Mouse (Mus musculus) right cerebral cortex, adult 2 months (tissue): Measurements from ENCODE around the gene Mrm2.
A peak's percentile ranks its signal among the peaks of the same experiment; 100 is the strongest.

Source experiments
- DNase-seq, 2 experiments: peaks; one replicate each; pipeline ENCODE4 v3.0.0; 2021 to 2022; ENCODE audit warnings: low spot score in 2 of 2

The Mrm2 gene

GRCm38 (mm10) chr5:140345244-140345643 is 13.5 kb upstream of the Mrm2 start:
- no peak for DNase-seq

GRCm38 (mm10) chr5:140342880-140343279 is 11.2 kb upstream of the Mrm2 start:
- DNase-seq = no peak

- DNase-seq = no peak
Observed at GRCm38 (mm10) chr5:140339836-140340235, 8.1 kb upstream of the Mrm2 start.

DNA sequence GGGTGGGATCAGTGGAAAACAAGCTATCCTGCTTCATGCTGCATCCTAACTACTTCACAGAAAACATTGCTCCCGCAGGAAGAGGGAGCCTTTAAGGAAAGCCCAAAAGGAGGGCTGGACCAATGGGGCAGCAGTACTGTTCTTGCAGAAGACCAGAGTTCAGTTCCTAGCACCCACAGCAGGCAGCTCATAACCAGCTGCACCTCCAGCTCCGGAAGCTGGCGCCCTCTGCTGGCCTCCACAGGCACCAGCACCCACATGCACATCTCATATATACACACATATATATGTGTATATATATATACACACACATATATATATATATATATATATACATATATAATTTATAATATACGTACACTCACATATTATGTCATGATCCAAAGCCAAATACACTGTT is 7.1 kb upstream of the Mrm2 start:
- no peak for DNase-seq

- DNase-seq = peak; percentile 18 to 32
Observed at GRCm38 (mm10) chr5:140336680-140337079, 5.0 kb upstream of the Mrm2 start.

DNA sequence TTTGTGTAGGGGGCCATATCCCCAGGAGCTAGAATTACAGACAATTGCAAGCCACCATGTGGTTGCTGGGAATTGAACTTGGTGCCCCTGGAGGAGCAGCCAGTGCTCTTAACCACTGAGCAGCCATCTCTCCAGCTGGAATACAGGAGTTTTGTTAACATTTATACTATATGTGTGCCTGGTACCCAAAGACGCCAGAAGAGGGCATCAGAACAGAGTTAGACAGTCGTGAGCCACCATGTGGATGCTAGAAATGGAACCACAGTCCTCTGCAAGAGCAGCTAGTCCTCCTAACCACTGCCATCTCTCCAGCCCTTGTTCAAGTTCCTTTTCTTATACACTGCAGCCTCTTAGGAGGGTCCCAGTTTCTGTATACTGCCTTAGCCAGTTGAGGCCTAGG is 1.9 kb upstream of the Mrm2 start:
- DNase-seq = no peak

- DNase-seq = no peak
Observed at GRCm38 (mm10) chr5:140332519-140332918, 821 bp upstream of the Mrm2 start.

DNA sequence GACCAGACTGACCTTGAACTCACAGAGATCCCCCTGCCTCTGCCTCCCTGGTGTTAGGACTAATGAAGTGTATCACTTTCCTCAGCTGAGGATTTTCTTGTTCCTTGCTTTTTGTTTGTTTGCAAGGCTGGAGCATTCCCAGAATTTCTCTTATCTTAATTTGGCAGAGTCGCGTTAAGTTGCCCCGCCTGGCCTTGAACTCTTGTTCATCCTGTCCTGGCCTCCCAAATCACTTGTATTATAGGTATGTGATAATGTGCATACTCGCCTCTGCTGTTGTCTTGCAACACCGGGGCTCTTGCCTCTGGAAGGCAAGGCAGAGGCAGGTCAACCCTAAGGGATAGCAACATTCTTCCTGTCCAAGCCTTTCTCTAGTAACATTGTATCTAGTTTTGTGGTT is 7.6 kb downstream of the Mrm2 start:
- DNase-seq = no peak

DNA sequence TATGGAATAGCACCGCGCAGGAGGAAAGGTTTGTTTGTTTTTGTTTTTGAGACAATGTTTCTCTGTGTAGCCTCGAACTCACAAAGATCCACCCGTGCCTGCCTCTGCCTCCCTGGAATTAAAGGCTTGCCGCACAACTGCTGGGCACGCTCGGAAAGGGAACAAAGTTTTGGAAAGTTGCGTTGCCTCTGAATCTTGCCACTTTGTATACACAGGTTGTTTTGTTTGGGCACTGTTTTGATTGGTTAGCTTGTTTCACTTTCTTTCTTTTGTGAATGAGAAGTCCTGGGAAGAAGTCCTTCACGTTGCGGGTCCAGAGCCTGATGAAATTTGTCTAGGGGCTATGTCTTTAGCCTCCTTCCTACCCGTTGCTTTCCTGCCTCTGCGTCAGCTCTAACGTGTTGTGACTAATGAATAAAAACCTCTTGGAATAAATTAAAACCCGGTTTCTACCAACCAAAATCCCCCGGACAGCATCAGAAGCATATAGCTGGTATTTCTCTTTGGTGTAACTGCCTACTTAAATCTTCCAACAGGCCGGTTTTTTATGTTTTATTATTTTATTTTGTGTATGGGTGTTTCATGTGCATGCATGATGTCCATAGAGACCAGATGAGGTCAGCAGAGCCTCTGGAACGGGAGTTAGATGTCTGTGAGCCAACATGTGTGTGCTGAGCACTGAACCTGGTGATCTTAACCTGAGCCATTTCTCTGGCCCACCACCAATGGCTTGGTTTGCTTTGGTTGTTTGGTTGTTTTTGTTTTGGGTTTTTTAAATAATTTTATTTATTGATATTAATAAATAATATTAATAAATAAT is 9.7 kb downstream of the Mrm2 start:
- DNase-seq = peak in 1 of 2 experiments; percentile 4

GRCm38 (mm10) chr5:140321042-140321755 is 10.5 kb downstream of the Mrm2 start, which contains the start of the genes Mad1l1 and Nudt1:
TSS of gene Mad1l1 (minus strand) at chr5:140321552.
TSS of gene Nudt1 (plus strand) at chr5:140321656.
- DNase-seq = peak; percentile 91 to 92

- DNase-seq = no peak
Observed at GRCm38 (mm10) chr5:140316716-140317115, 15.0 kb downstream of the Mrm2 start.

DNA sequence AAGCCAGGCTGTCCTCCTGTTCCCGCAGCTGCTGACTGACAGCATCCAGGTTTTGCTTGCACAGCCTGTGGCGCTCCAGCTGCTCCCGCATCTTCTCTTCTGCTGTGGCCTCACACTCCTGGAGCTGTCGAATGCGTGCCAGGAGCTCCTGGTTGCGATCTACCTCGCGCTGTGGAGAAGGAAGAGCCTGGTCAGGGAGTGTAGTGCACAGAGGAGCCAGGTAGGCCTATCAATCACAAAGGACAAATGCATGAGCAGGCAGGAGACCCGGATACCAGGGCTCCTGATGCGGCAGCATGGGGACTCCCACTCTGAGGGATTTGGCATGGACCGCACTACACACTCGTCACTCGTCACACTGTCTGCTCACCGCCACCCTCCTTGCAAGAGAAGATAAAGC is 24.1 kb downstream of the Mrm2 start:
- DNase-seq = no peak

DNA sequence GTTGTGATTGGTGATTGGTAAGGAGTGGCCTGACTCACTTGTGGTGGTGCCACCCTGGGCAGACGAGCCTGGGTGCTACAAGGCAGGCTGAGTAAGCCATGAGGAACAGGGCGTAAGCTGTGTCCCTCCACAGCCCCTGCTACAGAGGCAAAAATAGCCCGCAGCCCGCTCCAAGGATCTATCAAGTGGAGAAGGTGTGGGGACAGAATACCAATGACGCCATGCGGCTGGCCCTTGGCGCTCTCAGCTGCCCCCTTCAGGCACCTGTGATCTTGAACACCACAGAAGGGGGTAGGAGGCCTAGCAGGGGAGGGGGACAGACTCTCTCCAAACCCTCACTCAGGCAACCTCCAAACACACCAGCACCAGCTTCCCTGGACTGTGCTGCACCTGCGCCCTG is 25.7 kb downstream of the Mrm2 start:
- no peak for DNase-seq

- no peak for DNase-seq
Observed at GRCm38 (mm10) chr5:140298291-140298690, 33.4 kb downstream of the Mrm2 start.

GRCm38 (mm10) chr5:140292152-140292551 is 39.5 kb downstream of the Mrm2 start:
- DNase-seq = peak; percentile 77 to 82

- no peak for DNase-seq
Observed at GRCm38 (mm10) chr5:140289161-140289560, 42.5 kb downstream of the Mrm2 start.

- no peak for DNase-seq
Observed at GRCm38 (mm10) chr5:140288287-140288686, 43.4 kb downstream of the Mrm2 start.

GRCm38 (mm10) chr5:140284761-140285160 is 46.9 kb downstream of the Mrm2 start:
- no peak for DNase-seq

DNA sequence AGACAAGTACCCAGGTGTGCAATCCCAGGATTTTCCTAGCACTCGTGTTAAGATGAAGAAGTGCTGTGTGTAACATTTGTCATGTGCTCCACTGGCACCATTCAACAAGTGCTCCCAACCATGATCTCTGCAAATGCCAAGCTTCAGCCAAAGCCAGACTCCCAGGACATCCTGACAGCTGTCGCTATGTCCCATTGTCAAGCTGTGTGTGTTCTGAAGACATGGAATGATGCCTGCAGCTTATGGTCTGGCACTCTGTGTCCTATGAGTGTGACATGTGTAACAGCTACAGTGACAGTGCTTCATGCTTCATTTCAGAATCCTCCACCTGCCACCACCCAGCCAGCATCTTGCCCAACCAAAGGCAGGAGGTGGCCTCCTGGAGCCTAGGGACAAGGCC is 47.7 kb downstream of the Mrm2 start:
- DNase-seq = no peak

GRCm38 (mm10) chr5:140282900-140283299 is 48.8 kb downstream of the Mrm2 start:
- no peak for DNase-seq

DNA sequence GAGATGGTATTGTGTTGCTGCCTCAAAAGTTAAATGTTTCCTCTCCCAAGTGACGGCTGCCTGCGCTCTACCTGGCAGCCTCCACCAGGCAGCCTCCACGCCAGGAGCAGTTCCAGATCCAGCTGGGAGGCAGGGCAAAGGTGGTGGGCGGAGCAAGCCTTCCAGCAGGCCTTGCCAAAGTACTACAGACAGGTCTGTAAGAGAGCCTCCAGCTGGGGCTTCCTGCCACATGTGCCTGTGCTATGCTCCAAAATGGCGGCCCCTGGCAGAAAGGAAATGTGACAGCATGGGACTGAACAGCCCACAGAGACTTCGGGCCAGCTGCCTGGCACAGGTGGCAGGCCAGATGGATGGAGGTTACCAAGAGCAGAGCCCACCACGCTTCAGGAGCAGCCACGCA is 49.3 kb downstream of the Mrm2 start:
- DNase-seq = no peak

DNA sequence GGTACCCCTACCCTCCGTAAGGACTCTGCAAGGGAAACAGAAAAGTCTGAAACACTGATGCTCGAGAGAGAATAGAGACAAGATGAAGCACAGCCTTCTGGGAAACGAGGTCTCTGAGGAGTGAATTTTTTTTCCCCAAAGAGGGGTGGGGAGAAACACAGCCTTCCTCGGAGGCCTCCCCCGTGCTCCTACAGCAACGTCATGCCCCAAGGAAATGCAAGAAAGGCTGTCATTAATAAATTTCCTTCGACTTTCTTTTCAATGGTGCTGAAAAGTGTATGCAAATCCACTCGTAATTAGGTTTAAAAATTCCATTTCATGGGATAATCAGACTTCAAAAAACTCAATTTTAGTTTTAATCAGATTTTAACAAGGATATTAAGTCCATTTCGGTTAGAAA is 51.5 kb downstream of the Mrm2 start:
- DNase-seq = no peak
